Mouse (Mus musculus) C2C12 (cell line): ENCODE data around the gene Pigz.

Experiments used
- CTCF ChIP-seq: IDR thresholded peaks from one replicate; pipeline ENCODE4 v1.5.1; 2011; ENCODE audit not compliant: control insufficient read depth, insufficient read depth, insufficient read length
- MAX ChIP-seq: IDR thresholded peaks from one replicate; pipeline ENCODE4 v1.6.1; 2011; ENCODE audit warnings: mild to moderate bottlenecking, control low read depth
- MYOG ChIP-seq: IDR thresholded peaks from one replicate; pipeline ENCODE4 v1.6.1; 2011; ENCODE audit not compliant: control insufficient read depth, insufficient read length; ENCODE audit errors: extremely low read depth

DNA sequence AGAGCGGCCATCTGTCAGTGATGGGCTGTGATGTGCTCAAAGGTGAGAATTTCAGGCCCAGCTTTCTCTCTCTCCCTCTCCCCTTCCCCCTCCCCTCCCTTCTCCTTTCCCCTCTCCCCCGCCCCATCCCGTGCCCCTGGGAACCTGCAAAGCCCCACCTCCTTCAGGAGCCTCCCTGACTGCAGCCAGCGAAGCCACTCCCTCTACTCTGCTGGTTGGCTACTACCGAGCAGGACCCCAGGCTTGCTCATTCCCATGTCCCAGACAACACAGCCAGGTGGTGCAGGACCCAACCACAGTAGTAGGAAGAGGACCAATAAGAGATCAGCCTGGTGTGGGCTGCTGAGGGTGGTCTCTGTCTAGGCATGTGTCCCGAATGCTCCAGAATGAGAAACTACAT lies 49.7 kb upstream of the Pigz start:
- TF ChIP-seq CTCF (no peak), MAX (no peak), MYOG (no peak)
